Mouse (Mus musculus): ENCODE data around the gene Tas2r121. TPM values are rescaled to one million over a fixed set of nuclear protein-coding genes. Genes with fewer than 3 reads are reported as not detected.
"Not testable (repeated sequence)": the region's sequence is repeated elsewhere in the genome, so short reads cannot be mapped to it uniquely, and the experiment has no call there.

The Tas2r121 gene
- total RNA-seq (2021): not detected in 2 replicates
- long read RNA-seq: 0 reads

- no peak for DNase-seq
These were observed at the start of gene Tas2r121 for GRCm38 (mm10) chr6:132700907-132701306. Gene Tas2r121 (minus strand): TSS chr6:132701007.

- no peak for DNase-seq
These were observed 49.4 kb upstream of the Tas2r121 start for GRCm38 (mm10) chr6:132750206-132750605.

- DNase-seq: no peak
These were observed 37.1 kb upstream of the Tas2r121 start, which contains the start of gene Tas2r115 for GRCm38 (mm10) chr6:132737935-132738334. Gene Tas2r115 (minus strand): TSS chr6:132738035.

- DNase-seq: no peak
These were observed 11.0 kb upstream of the Tas2r121 start, which contains the start of gene Tas2r122 for GRCm38 (mm10) chr6:132711828-132712227. Gene Tas2r122 (minus strand): TSS chr6:132711928.

GRCm38 (mm10) chr6:132691596-132691995 is 9.2 kb downstream of the Tas2r121 start:
- not testable (repeated sequence) for DNase-seq

GRCm38 (mm10) chr6:132656653-132657052 is 44.2 kb downstream of the Tas2r121 start, which contains the start of gene Tas2r120:
Gene Tas2r120 (plus strand): TSS chr6:132656953.
- DNase-seq: no peak

- no peak for DNase-seq
These were observed 49.4 kb downstream of the Tas2r121 start, which contains the start of gene A630073D07Rik for GRCm38 (mm10) chr6:132651426-132651825. Gene A630073D07Rik (minus strand): TSS chr6:132651526.

Other genes with a start within 250 kb of the Tas2r121 start
- not detected in 2 replicates for gene Prh1, start 131.2 kb downstream of the Tas2r121 start, total RNA-seq (2021)
- gene Prp2, start 105.1 kb downstream of the Tas2r121 start, total RNA-seq (2021): not detected in 2 replicates
- not detected in 2 replicates for gene A630073D07Rik, start 49.5 kb downstream of the Tas2r121 start, total RNA-seq (2021)
- gene Tas2r120, start 44.1 kb downstream of the Tas2r121 start, total RNA-seq (2021): not detected in 2 replicates
- gene Tas2r122, start 10.9 kb upstream of the Tas2r121 start, total RNA-seq (2021): not detected in 2 replicates
- not detected in 2 replicates for gene Tas2r115, start 37.0 kb upstream of the Tas2r121 start, total RNA-seq (2021)
- not detected in 2 replicates for gene Tas2r124, start 53.7 kb upstream of the Tas2r121 start, total RNA-seq (2021)
- not detected in 2 replicates for gene Tas2r102, start 61.1 kb upstream of the Tas2r121 start, total RNA-seq (2021)
- gene Tas2r136, start 77.2 kb upstream of the Tas2r121 start, total RNA-seq (2021): not detected in 2 replicates
- not detected in 2 replicates for gene Tas2r117, start 101.8 kb upstream of the Tas2r121 start, total RNA-seq (2021)
- not detected in 2 replicates for gene Tas2r123, start 146.1 kb upstream of the Tas2r121 start, total RNA-seq (2021)
- gene Tas2r116, start 154.4 kb upstream of the Tas2r121 start, total RNA-seq (2021): not detected in 2 replicates
- not detected in 2 replicates for gene Tas2r110, start 167.0 kb upstream of the Tas2r121 start, total RNA-seq (2021)
- gene Tas2r113, start 192.0 kb upstream of the Tas2r121 start, total RNA-seq (2021): not detected in 2 replicates
- gene Tas2r125, start 208.6 kb upstream of the Tas2r121 start, total RNA-seq (2021): not detected in 2 replicates